Mouse (Mus musculus): ENCODE measurements around the gene Prrg4.

DNA sequence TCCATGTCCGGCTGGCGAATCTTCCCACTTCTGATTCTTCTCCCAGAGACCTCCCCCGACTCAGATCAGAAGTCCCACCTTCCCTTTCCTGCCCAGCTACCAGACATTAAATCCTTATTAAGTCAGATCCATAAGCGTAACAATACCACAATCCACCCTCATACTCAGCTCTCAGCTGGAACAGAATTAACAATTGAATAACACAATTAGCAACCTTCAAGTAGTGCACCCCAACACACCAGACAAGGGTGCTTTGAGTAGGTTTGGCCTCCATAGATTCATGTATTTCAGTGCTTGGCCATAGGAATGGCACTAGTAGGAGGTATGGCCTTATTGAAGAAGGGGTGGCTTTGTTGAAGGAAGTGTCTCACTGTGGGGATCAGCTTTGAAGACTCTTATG is 23.5 kb downstream of the Prrg4 start:
- no peak for TF ChIP-seq CTCF (IDR thresholded peaks at IDR 0.05)
- no peak for TF ChIP-seq EP300 (IDR thresholded peaks at IDR 0.05)

Data from lung, postnatal 0 days (tissue).